Mouse (Mus musculus) cerebellum, adult 2 months (tissue): ENCODE measurements around the gene Mybpc2.

Experiments used
- CTCF ChIP-seq: fragments of 200-500 bp; IDR thresholded peaks from 2 replicates; pipeline ENCODE4 v1.5.1; 2011; ENCODE audit warnings: low read depth, mild to moderate bottlenecking, control low read depth, low read length, moderate library complexity, borderline replicate concordance; ENCODE audit not compliant: insufficient read depth
- POLR2A ChIP-seq: fragments of 200-500 bp; IDR thresholded peaks from 2 replicates; pipeline ENCODE4 v1.6.1; 2011; ENCODE audit warnings: low read length, control low read depth, borderline replicate concordance; ENCODE audit not compliant: insufficient read depth

- TF ChIP-seq POLR2A (no peak), CTCF (no peak)
Observed at GRCm38 (mm10) chr7:44456302-44456701, 68.2 kb downstream of the Mybpc2 start.
